Mouse (Mus musculus) embryonic facial prominence, embryonic 14.5 days (tissue): ENCODE results near the gene Prdm8. TPM values are rescaled to one million over a fixed set of nuclear protein-coding genes. Genes with fewer than 3 reads are reported as not detected.

Source experiments
- ATAC-seq: fragments of 200-750 bp; cut with Nextera tagmentation; 2 replicates; pipeline ENCODE4 v1.8.0; 2017; ENCODE audit warnings: low read depth, moderate number of reproducible peaks, moderate TSS enrichment
- DNase-seq: peaks from one replicate; pipeline ENCODE4 v3.0.0-alpha.2; 2015; ENCODE audit warnings: low spot score
- H3K27ac ChIP-seq: fragments of 300-500 bp; sonication (generic); replicated peaks from 2 replicates; pipeline ENCODE4 v1.5.1; 2014; ENCODE audit warnings: low read depth, mild to moderate bottlenecking, low read length, moderate library complexity
- H3K27me3 ChIP-seq: fragments of 300-500 bp; sonication (generic); replicated peaks from 2 replicates; pipeline ENCODE4 v1.6.1; 2014; ENCODE audit warnings: low read length; ENCODE audit not compliant: control insufficient read depth, insufficient read depth
- H3K36me3 ChIP-seq: fragments of 300-500 bp; sonication (generic); 2 replicates; pipeline ENCODE4 v1.6.1; 2014; ENCODE audit warnings: low read length, mixed read lengths; ENCODE audit not compliant: control insufficient read depth, insufficient read depth
- H3K4me1 ChIP-seq: fragments of 300-500 bp; sonication (generic); 2 replicates; pipeline ENCODE4 v1.6.1; 2014; ENCODE audit warnings: antibody characterized with exemption, low read length; ENCODE audit not compliant: control insufficient read depth, insufficient read depth
- H3K4me2 ChIP-seq: fragments of 300-500 bp; sonication (generic); 2 replicates; pipeline ENCODE4 v1.6.1; 2014; ENCODE audit warnings: low read depth, mild to moderate bottlenecking, low read length, moderate library complexity, mixed read lengths
- H3K4me3 ChIP-seq: fragments of 300-500 bp; sonication (generic); 2 replicates; pipeline ENCODE4 v1.5.1; 2014; ENCODE audit warnings: low read depth, mild to moderate bottlenecking, low read length
- H3K9ac ChIP-seq: fragments of 300-500 bp; sonication (generic); 2 replicates; pipeline ENCODE4 v1.6.1; 2014; ENCODE audit warnings: low read depth, mild to moderate bottlenecking, low read length, moderate library complexity, mixed read lengths
- H3K9me3 ChIP-seq: fragments of 300-500 bp; sonication (generic); 2 replicates; pipeline ENCODE4 v1.6.1; 2016; ENCODE audit warnings: low read length; ENCODE audit not compliant: control insufficient read depth
- WGBS: fragments of 180-500 bp; shearing (Covaris S2); extraction: QIAGEN DNeasy Blood & Tissue Kit; methylation state at CpG from one replicate; pipeline ENCODE4 v1.1.7; 2014; 5-methylcytosine and 5-hydroxymethylcytosine counted together
- polyA plus RNA-seq: library from polyadenylated mRNA; unstranded; fragments of >200 nt; fragmentation: Nextera tagmentation; extraction: Ambion mirVana; gene quantifications from 2 replicates; pipeline ENCODE4 v1.2.1, GENCODE M21; 2014

Gene Prdm8
- polyA plus RNA-seq, 1 experiment from 2014 or later, result 0.43 TPM

GRCm38 (mm10) chr5:98192295-98192983 is 25.4 kb downstream of the Prdm8 start:
- Histone ChIP-seq H3K27me3 (peaks cover 42% of the 10 kb centered on the region), H3K36me3 (no peaks in the 10 kb centered on the region), H3K27ac (no peak overlapping the region), H3K9ac (no peak overlapping the region), H3K4me3 (no peak overlapping the region), H3K4me1 (peaks cover 5% of the 10 kb centered on the region; the same call in 1 of the 2 replicates), H3K9me3 (peaks cover 4% of the 10 kb centered on the region; the same call in 1 of the 2 replicates), H3K4me2 (no peak overlapping the region)
- ATAC-seq (no peak), DNase-seq (no peak)
- 24% methylated on average over 4 of the region's 4 CpGs for WGBS

GRCm38 (mm10) chr5:98194959-98195358 is 28.0 kb downstream of the Prdm8 start:
- no peak overlapping the region for H3K27ac ChIP-seq
- no peaks in the 10 kb centered on the region for H3K4me1 ChIP-seq
- no peak overlapping the region for H3K4me2 ChIP-seq
- H3K9me3 ChIP-seq, result peaks cover 4% of the 10 kb centered on the region; the same call in 1 of the 2 replicates
- H3K27me3 ChIP-seq, result peaks cover 17% of the 10 kb centered on the region
- H3K36me3 ChIP-seq, result no peaks in the 10 kb centered on the region
- no peak overlapping the region for H3K9ac ChIP-seq
- DNase-seq (no peak), ATAC-seq (no peak)
- WGBS, result 93% methylated on average over 1 of the region's 1 CpGs
- H3K4me3 ChIP-seq, result no peak overlapping the region

GRCm38 (mm10) chr5:98198412-98199218 is 31.6 kb downstream of the Prdm8 start:
- Histone ChIP-seq H3K27ac (no peak overlapping the region), H3K36me3 (no peaks in the 10 kb centered on the region), H3K9ac (no peak overlapping the region), H3K9me3 (peaks cover 4% of the 10 kb centered on the region; the same call in 1 of the 2 replicates), H3K27me3 (no peaks in the 10 kb centered on the region; the same call in 1 of the 2 replicates), H3K4me3 (no peak overlapping the region), H3K4me1 (no peaks in the 10 kb centered on the region), H3K4me2 (no peak overlapping the region)
- no peak for DNase-seq
- 45% methylated on average over 7 of the region's 7 CpGs for WGBS
- no peak for ATAC-seq

- Histone ChIP-seq H3K27ac (no peak overlapping the region), H3K4me2 (no peak overlapping the region), H3K4me1 (no peaks in the 10 kb centered on the region), H3K9me3 (peaks cover 4% of the 10 kb centered on the region; the same call in 1 of the 2 replicates), H3K27me3 (no peaks in the 10 kb centered on the region; the same call in 1 of the 2 replicates), H3K9ac (no peak overlapping the region), H3K36me3 (no peaks in the 10 kb centered on the region), H3K4me3 (no peak overlapping the region)
- 36% methylated on average over 7 of the region's 7 CpGs for WGBS
- DNase-seq (no peak), ATAC-seq (no peak)
These were observed 32.2 kb downstream of the Prdm8 start for GRCm38 (mm10) chr5:98199219-98199552.

- Histone ChIP-seq H3K4me3 (no peak overlapping the region), H3K4me2 (no peak overlapping the region), H3K27me3 (no peaks in the 10 kb centered on the region), H3K27ac (no peak overlapping the region), H3K9ac (no peak overlapping the region), H3K9me3 (no peaks in the 10 kb centered on the region), H3K4me1 (no peaks in the 10 kb centered on the region), H3K36me3 (no peaks in the 10 kb centered on the region)
- no peak for ATAC-seq
- no peak for DNase-seq
- WGBS, result 70% methylated on average over 3 of the region's 3 CpGs
These were observed 34.6 kb downstream of the Prdm8 start for GRCm38 (mm10) chr5:98201606-98202005.

- H3K4me1 ChIP-seq, result no peaks in the 10 kb centered on the region
- 28% methylated on average over 4 of the region's 4 CpGs for WGBS
- H3K9ac ChIP-seq, result no peak overlapping the region
- no peaks in the 10 kb centered on the region for H3K36me3 ChIP-seq
- ATAC-seq (no peak), DNase-seq (no peak)
- H3K9me3 ChIP-seq, result no peaks in the 10 kb centered on the region
- no peaks in the 10 kb centered on the region for H3K27me3 ChIP-seq
- no peak overlapping the region for H3K4me3 ChIP-seq
- H3K4me2 ChIP-seq, result no peak overlapping the region
- H3K27ac ChIP-seq, result no peak overlapping the region
These were observed 36.0 kb downstream of the Prdm8 start for GRCm38 (mm10) chr5:98202996-98203395.

GRCm38 (mm10) chr5:98212501-98212900 is 45.5 kb downstream of the Prdm8 start:
- DNase-seq (no peak), ATAC-seq (no peak)
- WGBS, result 51% methylated on average over 4 of the region's 4 CpGs
- Histone ChIP-seq H3K36me3 (no peaks in the 10 kb centered on the region), H3K4me3 (no peak overlapping the region), H3K4me1 (no peaks in the 10 kb centered on the region), H3K9me3 (no peaks in the 10 kb centered on the region), H3K27ac (no peak overlapping the region), H3K4me2 (no peak overlapping the region), H3K9ac (no peak overlapping the region), H3K27me3 (no peaks in the 10 kb centered on the region)

GRCm38 (mm10) chr5:98221956-98222355 is 55.0 kb downstream of the Prdm8 start:
- Histone ChIP-seq H3K27me3 (no peaks in the 10 kb centered on the region), H3K4me1 (no peaks in the 10 kb centered on the region), H3K9me3 (no peaks in the 10 kb centered on the region), H3K27ac (no peak overlapping the region), H3K4me2 (no peak overlapping the region), H3K9ac (no peak overlapping the region), H3K4me3 (no peak overlapping the region), H3K36me3 (no peaks in the 10 kb centered on the region)
- DNase-seq, result peak; percentile 13
- WGBS, result 81% methylated on average over 4 of the region's 4 CpGs
- no peak for ATAC-seq
